Mouse (Mus musculus): Measurements from ENCODE around the gene Klhl35.

GRCm38 (mm10) chr7:99424538-99425155 is 41.2 kb upstream of the Klhl35 start:
- no peak for TF ChIP-seq GATA1 (IDR thresholded peaks at IDR 0.05; ENCODE audit: borderline replicate concordance, low read length)
- no peak for TF ChIP-seq FLI1 (IDR thresholded peaks at IDR 0.05; ENCODE audit: low read length)

All from megakaryocyte, embryonic 14.5 days (primary cell).